Mouse (Mus musculus) adrenal gland, adult 8-10 months (tissue): Measurements from ENCODE around the gene Msto1. TPM values are rescaled to one million over a fixed set of nuclear protein-coding genes. Genes with fewer than 3 reads are reported as not detected.
"Not testable (repeated sequence)": the region's sequence is repeated elsewhere in the genome, so short reads cannot be mapped to it uniquely, and the experiment has no call there.

ENCODE experiments used
- DNase-seq: peaks from one replicate; pipeline ENCODE4 v3.0.0; 2022
- total RNA-seq, 4 experiments: library from RNA; stranded (reverse); gene quantifications; 2 replicates each; pipeline ENCODE4 v1.2.4; 2022

The Msto1 gene
- total RNA-seq, 4 experiments from 2014 or later, result 19.9 to 27.9 (median 24.7) TPM

DNA sequence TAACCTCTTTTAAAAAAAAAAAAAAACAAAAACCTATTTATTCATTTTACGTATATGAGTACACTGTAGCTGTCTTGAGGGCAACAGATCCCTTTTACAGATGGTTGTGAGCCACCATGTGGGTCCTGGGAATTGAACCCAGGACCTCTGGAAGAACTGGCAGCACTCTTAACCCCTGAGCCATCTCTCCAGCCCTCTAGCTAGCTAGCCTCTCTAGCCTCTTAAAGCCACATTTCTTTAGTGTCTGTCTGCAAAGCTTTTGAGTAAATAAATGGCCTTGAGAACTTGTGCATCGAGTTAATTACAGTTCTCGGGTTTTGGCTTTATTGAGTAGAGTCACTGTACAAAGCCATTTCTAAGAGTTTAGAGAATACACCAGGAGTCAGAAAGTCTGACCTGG lies 9.0 kb downstream of the Msto1 start:
- DNase-seq, result no peak

- not testable (repeated sequence) for DNase-seq
These were observed 20.8 kb downstream of the Msto1 start for GRCm38 (mm10) chr3:88893011-88893410.

GRCm38 (mm10) chr3:88882536-88882935 lies 31.3 kb downstream of the Msto1 start:
- DNase-seq, result not testable (repeated sequence)

DNA sequence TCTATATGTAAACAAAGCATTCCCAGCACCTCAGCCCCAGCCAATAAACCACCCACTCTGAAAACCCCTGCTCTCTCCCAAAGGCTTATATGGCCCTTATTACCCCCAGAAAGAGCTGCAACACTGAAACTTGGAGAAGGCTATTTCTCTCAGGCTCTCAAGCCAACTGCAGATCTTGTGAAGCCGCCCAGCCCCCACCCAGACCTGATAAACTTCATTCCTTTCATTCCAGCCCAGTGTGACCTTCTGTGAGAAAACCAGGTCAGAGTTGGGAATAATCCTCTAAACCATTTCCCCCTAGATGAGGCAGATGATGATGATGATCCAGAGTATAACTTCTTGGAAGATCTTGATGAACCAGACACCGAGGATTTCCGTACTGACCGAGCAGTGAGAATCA lies 45.4 kb downstream of the Msto1 start:
- not testable (repeated sequence) for DNase-seq

GRCm38 (mm10) chr3:88867177-88867576 lies 46.6 kb downstream of the Msto1 start:
- not testable (repeated sequence) for DNase-seq

GRCm38 (mm10) chr3:88866735-88867134 lies 47.1 kb downstream of the Msto1 start:
- not testable (repeated sequence) for DNase-seq

- DNase-seq, result no peak
These were observed 51.7 kb downstream of the Msto1 start for GRCm38 (mm10) chr3:88862129-88862528.

GRCm38 (mm10) chr3:88855837-88856236 lies 58.0 kb downstream of the Msto1 start:
- no peak for DNase-seq

Other genes starting within 250 kb of the Msto1 start
- gene Khdc4, start 228.2 kb downstream of the Msto1 start, total RNA-seq, result 10 to 100 TPM; 48.9 to 84.1 (median 58.1) TPM
- gene Rit1, start 197.2 kb downstream of the Msto1 start, total RNA-seq, result 10 to 100 TPM; 55.0 to 65.3 (median 59.1) TPM
- gene Syt11, start 138.8 kb downstream of the Msto1 start, total RNA-seq, result 10 to 100 TPM; 13.5 to 24.3 (median 15.7) TPM
- 10 to 100 TPM; 34.8 to 56.4 (median 40.3) TPM for gene Gon4l, start 78.8 kb downstream of the Msto1 start, total RNA-seq
- gene Ash1l, start 36.6 kb upstream of the Msto1 start, total RNA-seq, result 10 to 100 TPM; 44.9 to 78.1 (median 58.6) TPM
- 100 to 1,000 TPM; 128 to 166 (median 148) TPM for gene Dap3, start 37.2 kb upstream of the Msto1 start, total RNA-seq
- 10 to 100 TPM; 33.8 to 46.8 (median 41.1) TPM for gene Rusc1, start 179.3 kb upstream of the Msto1 start, total RNA-seq
- gene Gm43738, start 187.1 kb upstream of the Msto1 start, total RNA-seq, result not detected
- 100 to 1,000 TPM; 152 to 387 (median 263) TPM for gene Fdps, start 188.0 kb upstream of the Msto1 start, total RNA-seq
- gene Pklr, start 222.1 kb upstream of the Msto1 start, total RNA-seq, result under 1 TPM in 2 of 4 experiments, not detected in 2; 0.10 to 0.11 TPM
- gene Hcn3, start 246.2 kb upstream of the Msto1 start, total RNA-seq, result 10 to 100 TPM in 2 of 4 experiments, 1 to 10 TPM in 2; 6.8 to 22.2 (median 10.1) TPM